Mouse (Mus musculus) cerebellum, postnatal 14 days (tissue): Measurements from ENCODE around the gene Samd4.

Source experiments
- DNase-seq, 2 experiments: peaks; one replicate each; pipeline ENCODE4 v3.0.0; 2021; ENCODE audit warnings: mixed read lengths in 2 of 2

Samd4 gene

GRCm38 (mm10) chr14:46912496-46912895 lies 29.8 kb downstream of the Samd4 start:
- DNase-seq, result no peak

DNA sequence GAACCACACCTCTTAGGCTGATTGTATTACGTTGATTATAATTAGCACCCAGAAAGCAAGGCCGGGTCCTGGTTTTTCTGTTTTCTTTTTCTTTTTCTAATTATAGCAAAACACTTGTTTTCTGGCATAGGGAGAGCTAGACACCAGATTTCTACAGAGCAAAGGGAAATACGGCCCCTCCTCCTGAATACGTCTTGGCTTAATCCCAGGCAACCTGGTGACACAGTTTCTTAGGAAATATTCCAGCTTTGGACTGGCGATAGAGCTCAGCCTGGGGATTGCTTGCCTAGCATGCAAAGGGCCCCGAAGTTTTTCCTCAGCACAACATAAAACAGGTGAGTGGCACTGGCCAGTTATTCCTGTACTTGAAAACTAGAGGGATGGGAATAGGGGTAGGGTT lies 31.7 kb downstream of the Samd4 start:
- DNase-seq, result peak; percentile 66 to 78

DNA sequence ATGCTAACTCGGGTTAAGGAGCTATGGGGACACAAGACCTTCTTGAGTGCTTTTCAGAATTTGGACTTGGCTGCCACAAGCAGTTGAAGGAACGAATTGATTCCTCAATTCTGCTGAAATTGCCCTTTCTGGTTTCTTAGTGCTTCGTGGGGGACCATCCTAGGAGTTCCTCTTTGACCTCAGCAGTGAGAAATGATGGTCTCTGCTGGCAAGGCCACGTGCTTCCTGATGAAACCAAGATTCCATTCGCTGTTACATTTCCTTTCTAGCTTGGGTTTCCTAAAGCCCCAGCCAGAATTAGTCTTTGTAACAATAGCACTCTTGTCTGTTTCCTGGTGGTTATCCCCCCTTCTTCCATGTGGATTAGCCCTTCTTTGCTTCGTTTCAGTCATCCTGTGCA lies 32.9 kb downstream of the Samd4 start:
- DNase-seq, result no peak

DNA sequence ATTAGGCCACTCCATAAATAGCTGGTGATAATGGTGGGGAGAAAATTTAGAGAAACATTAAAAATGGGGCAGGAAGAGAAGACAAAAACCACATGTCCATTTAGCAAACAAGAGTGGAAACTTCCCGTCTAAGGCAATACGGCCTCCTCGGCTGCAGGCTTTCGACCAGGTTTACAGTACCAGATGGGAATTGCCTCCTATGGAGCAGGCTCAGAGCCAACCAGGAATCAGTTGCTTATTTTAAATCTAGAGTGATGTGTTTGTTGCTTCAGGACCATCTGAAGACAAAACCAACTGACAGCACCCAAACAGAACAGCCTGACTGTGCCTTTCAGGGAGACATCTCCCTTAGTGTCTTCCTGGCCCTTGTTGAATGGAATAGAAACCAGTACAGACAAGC lies 33.9 kb downstream of the Samd4 start:
- peak; percentile 71 to 81 for DNase-seq

- DNase-seq, result no peak
Observed at GRCm38 (mm10) chr14:46917136-46917535, 34.5 kb downstream of the Samd4 start.

DNA sequence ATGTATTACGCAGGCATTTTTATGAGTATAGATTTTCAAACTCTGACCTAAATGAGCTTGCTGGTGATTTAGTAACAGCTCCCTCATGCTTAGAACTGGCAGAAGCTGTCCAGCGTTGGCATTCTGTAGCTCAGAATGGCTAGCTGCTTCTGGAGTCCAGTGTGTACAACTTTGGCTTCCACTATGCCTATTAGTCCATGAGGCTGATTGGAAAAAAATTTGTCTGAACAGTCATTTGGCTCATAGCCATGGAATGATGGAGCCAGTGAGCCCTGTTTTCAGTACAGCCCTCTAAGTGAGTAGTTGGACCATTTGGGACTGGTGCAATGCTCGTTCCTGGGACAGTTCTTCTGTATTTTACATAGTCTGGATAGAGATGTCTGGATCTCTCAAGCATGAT lies 34.9 kb downstream of the Samd4 start:
- no peak for DNase-seq

- DNase-seq, result no peak
Observed at GRCm38 (mm10) chr14:46920496-46920895, 37.8 kb downstream of the Samd4 start.

DNA sequence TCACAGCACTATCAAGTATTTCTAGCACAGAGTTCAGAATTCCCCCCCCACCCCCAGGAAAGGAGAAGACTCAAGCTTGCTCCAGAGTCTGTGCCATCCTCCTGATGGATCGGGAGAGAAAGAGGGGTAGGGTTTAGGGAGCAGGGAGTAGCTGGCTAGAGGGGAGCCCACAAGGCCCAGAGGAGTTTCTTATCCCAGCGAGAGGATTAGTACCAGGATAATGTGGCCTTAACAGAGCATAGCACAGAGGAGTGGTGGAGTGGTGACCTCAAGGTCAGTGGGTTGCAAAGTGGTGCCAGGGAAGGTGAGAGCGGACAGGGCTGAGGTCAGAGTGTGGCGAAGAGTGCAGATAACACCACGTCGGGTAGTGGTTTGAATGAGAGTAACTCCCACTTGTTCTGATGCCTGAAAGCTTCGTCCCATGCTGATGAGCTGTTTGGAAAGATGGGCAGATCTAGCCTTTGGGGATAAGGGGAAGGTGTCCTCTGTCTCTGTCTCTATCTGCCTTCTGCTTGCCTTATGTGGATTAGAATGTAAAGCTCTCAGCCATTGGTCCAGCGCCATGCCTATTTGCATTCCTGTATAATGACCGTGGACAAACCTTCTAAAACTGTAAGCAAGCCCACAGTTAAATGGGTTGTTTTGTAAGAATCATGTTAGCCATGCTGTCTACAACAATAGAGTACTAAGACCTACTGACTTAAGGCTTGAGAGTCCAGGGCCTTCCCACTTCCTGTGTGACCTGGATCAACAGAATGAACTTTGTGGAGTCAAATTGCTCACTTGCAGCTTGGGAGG lies 38.7 kb downstream of the Samd4 start:
- no peak for DNase-seq

DNA sequence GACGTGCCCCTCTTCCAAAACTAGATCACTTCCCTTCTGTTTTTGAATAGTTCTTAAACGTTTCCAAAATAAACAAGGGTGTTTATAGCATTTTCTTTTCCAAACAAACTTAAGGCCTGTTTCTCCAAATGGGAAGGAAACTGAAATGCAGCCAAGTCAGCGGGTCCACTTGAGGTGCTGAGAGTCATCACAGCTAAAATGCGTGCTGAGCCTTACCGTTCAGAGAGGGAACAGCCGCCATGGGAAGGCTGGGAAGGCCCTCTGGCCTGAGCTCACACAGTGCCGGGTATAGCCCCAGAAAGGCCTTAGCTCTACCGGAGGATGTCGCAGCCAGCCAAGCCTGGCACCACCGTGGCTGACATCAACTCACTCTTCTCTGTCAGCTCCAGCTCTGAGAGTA lies 41.3 kb downstream of the Samd4 start:
- no peak for DNase-seq

DNA sequence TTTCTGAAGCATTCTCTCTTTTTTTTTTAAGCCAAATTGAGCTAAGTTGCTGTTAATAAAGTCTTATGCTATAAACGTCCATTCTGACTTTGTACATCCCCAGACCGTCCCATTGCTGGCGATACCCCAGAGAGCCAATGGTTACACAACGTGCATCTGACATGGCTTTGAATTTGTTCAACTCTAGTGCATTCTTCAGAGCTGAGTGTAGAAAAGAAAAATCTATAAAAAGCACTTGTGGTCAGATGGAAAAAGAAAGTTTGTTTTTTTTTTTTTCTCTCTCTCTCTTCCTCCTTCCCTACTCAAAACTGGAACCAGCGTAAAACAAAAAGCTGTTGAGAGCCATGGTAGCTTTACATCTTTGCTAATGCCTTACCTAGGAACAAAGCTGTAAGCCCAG lies 41.8 kb downstream of the Samd4 start:
- DNase-seq, result no peak

- DNase-seq, result no peak
Observed at GRCm38 (mm10) chr14:46928556-46928955, 45.9 kb downstream of the Samd4 start.

GRCm38 (mm10) chr14:46932121-46932520 lies 49.5 kb downstream of the Samd4 start:
- DNase-seq, result no peak

GRCm38 (mm10) chr14:46932708-46933107 lies 50.1 kb downstream of the Samd4 start:
- DNase-seq, result no peak

DNA sequence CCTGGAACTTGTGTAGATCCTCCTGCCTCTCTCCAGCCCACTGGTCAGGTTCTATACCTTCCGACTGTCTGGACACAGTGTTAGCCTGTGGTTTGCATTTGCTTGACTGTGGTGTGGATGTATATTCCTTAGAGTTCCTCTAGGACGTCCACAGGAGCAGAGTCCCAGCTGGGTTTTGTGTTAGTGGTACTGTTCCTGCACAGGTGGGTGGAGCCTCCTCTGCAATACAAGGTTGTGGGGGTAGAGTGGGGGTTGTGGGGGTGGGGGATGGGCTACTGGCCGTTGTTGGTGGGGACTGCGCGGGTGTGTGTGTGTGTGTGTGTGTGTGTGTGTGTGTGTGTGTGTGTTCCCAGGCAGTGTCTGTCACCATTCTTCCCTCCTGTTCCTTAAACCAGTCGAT lies 58.4 kb downstream of the Samd4 start:
- no peak for DNase-seq

GRCm38 (mm10) chr14:46941896-46942812 lies 59.5 kb downstream of the Samd4 start:
- no peak for DNase-seq

- DNase-seq, result no peak
Observed at GRCm38 (mm10) chr14:46944411-46944810, 61.8 kb downstream of the Samd4 start.

- no peak for DNase-seq
Observed at GRCm38 (mm10) chr14:46945903-46946490, 63.3 kb downstream of the Samd4 start.

DNA sequence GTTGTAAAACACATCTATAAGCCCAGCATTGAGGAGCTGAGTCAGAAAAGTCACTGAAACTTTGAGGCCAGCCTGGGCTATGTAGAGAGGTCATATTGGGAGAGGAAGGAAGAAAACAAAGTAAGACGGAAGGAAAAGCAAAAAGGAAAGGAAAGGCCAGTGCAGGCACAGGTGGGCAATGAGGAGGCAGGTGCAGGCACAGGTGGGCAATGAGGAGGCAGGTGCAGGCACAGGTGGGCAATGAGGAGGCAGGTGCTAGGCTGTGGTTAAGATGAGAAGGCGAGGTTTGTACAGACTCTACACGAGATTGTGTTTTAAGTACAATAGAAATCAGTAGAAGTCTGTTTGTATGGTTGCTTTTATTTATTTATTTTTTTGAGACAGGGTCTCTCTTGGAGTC lies 65.0 kb downstream of the Samd4 start:
- DNase-seq, result no peak

DNA sequence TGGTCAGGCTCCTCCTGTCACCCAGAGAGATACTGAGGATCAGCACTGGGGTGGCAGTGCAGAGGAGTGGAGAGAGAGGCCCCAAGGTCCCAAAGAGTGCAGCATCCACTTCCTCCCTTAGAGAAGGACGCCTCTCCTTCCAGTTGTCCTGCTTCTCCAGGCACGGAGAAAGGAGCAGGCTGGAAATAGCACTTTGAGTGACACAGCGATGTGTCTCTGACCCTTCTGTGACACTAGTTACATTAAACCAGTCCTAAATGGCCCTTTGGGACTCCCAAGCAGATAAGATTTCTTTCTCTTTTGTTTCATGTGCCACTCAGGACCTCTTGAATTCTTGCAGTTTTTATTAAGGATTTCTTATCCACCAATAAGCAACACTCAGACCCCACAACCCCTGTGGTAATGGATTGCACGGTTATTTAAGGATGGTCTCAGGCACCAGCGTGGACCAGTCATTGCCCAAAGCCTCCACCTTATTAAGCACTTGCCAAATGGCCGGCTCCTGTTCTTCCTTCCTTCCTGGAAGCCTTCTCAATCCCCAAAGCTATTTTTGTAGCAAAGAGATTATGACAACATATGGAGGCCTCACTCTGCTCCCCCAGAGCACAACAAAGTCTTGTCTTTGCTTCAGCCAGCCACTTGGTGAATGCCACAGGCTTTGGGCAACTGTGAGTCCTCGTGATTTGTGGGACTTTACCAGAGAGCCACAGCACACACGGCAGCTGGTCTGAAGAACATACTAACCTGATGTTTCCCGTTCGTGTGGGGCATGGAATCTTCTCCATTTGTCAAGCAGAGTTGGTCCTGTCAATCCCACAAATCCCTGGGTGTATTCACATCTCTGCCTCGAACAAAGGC lies 68.1 kb downstream of the Samd4 start:
- no peak for DNase-seq

- DNase-seq, result no peak
Observed at GRCm38 (mm10) chr14:46952264-46952663, 69.6 kb downstream of the Samd4 start.

GRCm38 (mm10) chr14:46955109-46955508 lies 72.5 kb downstream of the Samd4 start:
- DNase-seq, result no peak

DNA sequence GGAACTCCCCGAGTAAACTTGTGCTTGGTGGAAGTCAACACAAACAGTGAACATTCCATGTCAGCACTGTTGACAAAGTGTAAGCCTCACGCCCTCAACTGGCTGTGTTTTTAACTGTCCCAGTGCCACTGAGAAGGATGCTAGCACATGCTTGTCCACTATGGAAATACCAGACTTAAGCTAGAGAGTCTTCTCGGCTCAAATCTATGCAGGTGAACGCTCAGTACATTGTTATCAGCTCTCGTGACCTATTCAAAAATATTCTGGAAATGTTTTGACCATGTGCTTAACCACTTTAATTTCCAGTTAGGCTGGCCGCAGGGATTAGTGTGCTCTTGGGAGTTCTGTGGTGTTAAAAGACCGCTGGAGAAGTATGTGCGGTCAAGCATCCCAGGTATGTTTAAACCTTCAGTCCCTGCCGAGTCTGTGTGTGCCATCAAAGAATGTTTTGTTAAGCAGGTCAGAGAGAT lies 73.0 kb downstream of the Samd4 start:
- DNase-seq, result no peak
